Mouse (Mus musculus): ENCODE data around the gene Herc6. TPM values are rescaled to one million over a fixed set of nuclear protein-coding genes. Genes with fewer than 3 reads are reported as not detected.

Herc6 gene
- total RNA-seq, 2 experiments from 2014 or later, result 1.5 to 1.9 TPM

Other genes with a start within 250 kb of the Herc6 start
- gene Vmn1r17, start 217.3 kb upstream of the Herc6 start, total RNA-seq (2021), result not detected
- not detected for gene Vmn1r18, start 185.2 kb upstream of the Herc6 start, total RNA-seq (2021)
- not detected for gene Vmn1r19, start 177.2 kb upstream of the Herc6 start, total RNA-seq (2021)
- not detected for gene Vmn1r20, start 152.1 kb upstream of the Herc6 start, total RNA-seq (2021)
- gene Ppm1k, start 45.5 kb upstream of the Herc6 start, total RNA-seq (2021), result 10 to 100 TPM in 1 of 2 experiments, 1 to 10 TPM in 1; 7.9 to 11.1 TPM
- 10 to 100 TPM; 12.4 to 13.0 TPM for gene Pyurf, start 111.1 kb downstream of the Herc6 start, total RNA-seq (2021)
- gene Lancl2, start 121.5 kb downstream of the Herc6 start, total RNA-seq (2021), result 10 to 100 TPM; 15.1 to 15.8 TPM
- gene Vopp1, start 244.2 kb downstream of the Herc6 start, total RNA-seq (2021), result 10 to 100 TPM in 1 of 2 experiments, 1 to 10 TPM in 1; 8.8 to 12.1 TPM

Measured in gastrocnemius, postnatal 10 days (tissue).